Mouse (Mus musculus): ENCODE results near the gene Baiap2l1. TPM values are rescaled to one million over a fixed set of nuclear protein-coding genes. Genes with fewer than 3 reads are reported as not detected.

Gene Baiap2l1
- polyA plus RNA-seq, 1 experiment from 2014 or later = 0.16 TPM

- H3K36me3 ChIP-seq (ENCODE audit: inconsistent target) = no peaks in the 10 kb centered on the region
- WGBS (ENCODE audit: missing documents) = 88% methylated on average over 6 of the region's 6 CpGs
- H3K27ac ChIP-seq = no peak overlapping the region
- H3K79me2 ChIP-seq (ENCODE audit: inconsistent target) = no peaks in the 10 kb centered on the region
- H3K4me3 ChIP-seq (ENCODE audit: inconsistent target) = no peak overlapping the region
These were observed 39.6 kb downstream of the Baiap2l1 start for GRCm38 (mm10) chr5:144318286-144318685.

GRCm38 (mm10) chr5:144317426-144317825 is 40.5 kb downstream of the Baiap2l1 start:
- no peak overlapping the region for H3K27ac ChIP-seq
- 85% methylated on average over 8 of the region's 8 CpGs for WGBS (ENCODE audit: missing documents)
- no peak overlapping the region for H3K4me3 ChIP-seq (ENCODE audit: inconsistent target)
- no peaks in the 10 kb centered on the region for H3K79me2 ChIP-seq (ENCODE audit: inconsistent target)
- no peaks in the 10 kb centered on the region for H3K36me3 ChIP-seq (ENCODE audit: inconsistent target)

- H3K79me2 ChIP-seq (ENCODE audit: inconsistent target) = no peaks in the 10 kb centered on the region
- WGBS (ENCODE audit: missing documents) = 93% methylated on average over 3 of the region's 3 CpGs
- H3K4me3 ChIP-seq (ENCODE audit: inconsistent target) = no peak overlapping the region
- no peak overlapping the region for H3K27ac ChIP-seq
- H3K36me3 ChIP-seq (ENCODE audit: inconsistent target) = no peaks in the 10 kb centered on the region
These were observed 41.5 kb downstream of the Baiap2l1 start for GRCm38 (mm10) chr5:144316442-144316841.

GRCm38 (mm10) chr5:144314731-144315494 is 43.0 kb downstream of the Baiap2l1 start:
- Histone ChIP-seq H3K4me3 (ENCODE audit: inconsistent target) (no peak overlapping the region), H3K27ac (no peak overlapping the region), H3K36me3 (ENCODE audit: inconsistent target) (no peaks in the 10 kb centered on the region), H3K79me2 (ENCODE audit: inconsistent target) (no peaks in the 10 kb centered on the region)
- 94% methylated on average over 12 of the region's 12 CpGs for WGBS (ENCODE audit: missing documents)

GRCm38 (mm10) chr5:144313335-144313734 is 44.6 kb downstream of the Baiap2l1 start:
- no peak overlapping the region for H3K4me3 ChIP-seq (ENCODE audit: inconsistent target)
- no peaks in the 10 kb centered on the region for H3K79me2 ChIP-seq (ENCODE audit: inconsistent target)
- H3K27ac ChIP-seq = no peak overlapping the region
- 19% methylated on average over 5 of the region's 5 CpGs for WGBS (ENCODE audit: missing documents)
- no peaks in the 10 kb centered on the region for H3K36me3 ChIP-seq (ENCODE audit: inconsistent target)

GRCm38 (mm10) chr5:144312183-144312582 is 45.7 kb downstream of the Baiap2l1 start:
- Histone ChIP-seq H3K27ac (no peak overlapping the region), H3K79me2 (ENCODE audit: inconsistent target) (no peaks in the 10 kb centered on the region), H3K36me3 (ENCODE audit: inconsistent target) (no peaks in the 10 kb centered on the region), H3K4me3 (ENCODE audit: inconsistent target) (no peak overlapping the region)
- 8% methylated on average over 7 of the region's 7 CpGs for WGBS (ENCODE audit: missing documents)

GRCm38 (mm10) chr5:144308929-144309328 is 49.0 kb downstream of the Baiap2l1 start:
- Histone ChIP-seq H3K27ac (no peak overlapping the region), H3K79me2 (ENCODE audit: inconsistent target) (no peaks in the 10 kb centered on the region), H3K4me3 (ENCODE audit: inconsistent target) (no peak overlapping the region), H3K36me3 (ENCODE audit: inconsistent target) (no peaks in the 10 kb centered on the region)
- 93% methylated on average over 4 of the region's 4 CpGs for WGBS (ENCODE audit: missing documents)

- Histone ChIP-seq H3K4me3 (ENCODE audit: inconsistent target) (no peak overlapping the region), H3K79me2 (ENCODE audit: inconsistent target) (no peaks in the 10 kb centered on the region), H3K36me3 (ENCODE audit: inconsistent target) (no peaks in the 10 kb centered on the region), H3K27ac (no peak overlapping the region)
- 100% methylated on average over 2 of the region's 2 CpGs for WGBS (ENCODE audit: missing documents)
These were observed 54.8 kb downstream of the Baiap2l1 start for GRCm38 (mm10) chr5:144303071-144303470.

GRCm38 (mm10) chr5:144296090-144296604 is 61.8 kb downstream of the Baiap2l1 start:
- Histone ChIP-seq H3K79me2 (ENCODE audit: inconsistent target) (no peaks in the 10 kb centered on the region), H3K36me3 (ENCODE audit: inconsistent target) (no peaks in the 10 kb centered on the region), H3K4me3 (ENCODE audit: inconsistent target) (no peak overlapping the region), H3K27ac (no peak overlapping the region)
- 98% methylated on average over 7 of the region's 7 CpGs for WGBS (ENCODE audit: missing documents)

- Histone ChIP-seq H3K36me3 (ENCODE audit: inconsistent target) (no peaks in the 10 kb centered on the region), H3K27ac (no peak overlapping the region), H3K4me3 (ENCODE audit: inconsistent target) (no peak overlapping the region), H3K79me2 (ENCODE audit: inconsistent target) (no peaks in the 10 kb centered on the region)
- 80% methylated on average over 1 of the region's 1 CpGs for WGBS (ENCODE audit: missing documents)
These were observed 62.6 kb downstream of the Baiap2l1 start for GRCm38 (mm10) chr5:144295357-144295756.

GRCm38 (mm10) chr5:144294908-144295307 is 63.0 kb downstream of the Baiap2l1 start:
- Histone ChIP-seq H3K27ac (no peak overlapping the region), H3K79me2 (ENCODE audit: inconsistent target) (no peaks in the 10 kb centered on the region), H3K36me3 (ENCODE audit: inconsistent target) (no peaks in the 10 kb centered on the region), H3K4me3 (ENCODE audit: inconsistent target) (no peak overlapping the region)
- WGBS (ENCODE audit: missing documents) = 23% methylated on average over 7 of the region's 7 CpGs

- WGBS (ENCODE audit: missing documents) = 87% methylated on average over 4 of the region's 4 CpGs
- no peaks in the 10 kb centered on the region for H3K36me3 ChIP-seq (ENCODE audit: inconsistent target)
- H3K4me3 ChIP-seq (ENCODE audit: inconsistent target) = no peak overlapping the region
- no peaks in the 10 kb centered on the region for H3K79me2 ChIP-seq (ENCODE audit: inconsistent target)
- H3K27ac ChIP-seq = no peak overlapping the region
These were observed 68.0 kb downstream of the Baiap2l1 start for GRCm38 (mm10) chr5:144289769-144290440.

- Histone ChIP-seq H3K79me2 (ENCODE audit: inconsistent target) (no peaks in the 10 kb centered on the region), H3K4me3 (ENCODE audit: inconsistent target) (no peak overlapping the region), H3K36me3 (ENCODE audit: inconsistent target) (no peaks in the 10 kb centered on the region), H3K27ac (no peak overlapping the region)
- WGBS (ENCODE audit: missing documents) = 95% methylated on average over 9 of the region's 9 CpGs
These were observed 69.5 kb downstream of the Baiap2l1 start for GRCm38 (mm10) chr5:144288391-144288790.

- H3K27ac ChIP-seq = no peak overlapping the region
- H3K36me3 ChIP-seq (ENCODE audit: inconsistent target) = no peaks in the 10 kb centered on the region
- 98% methylated on average over 3 of the region's 3 CpGs for WGBS (ENCODE audit: missing documents)
- H3K4me3 ChIP-seq (ENCODE audit: inconsistent target) = no peak overlapping the region
- H3K79me2 ChIP-seq (ENCODE audit: inconsistent target) = no peaks in the 10 kb centered on the region
These were observed 70.6 kb downstream of the Baiap2l1 start for GRCm38 (mm10) chr5:144287267-144287820.

Measured in macrophage (primary cell).